Mouse (Mus musculus) thymus, postnatal 4 days (tissue): ENCODE results near the gene Ppef2.

Source experiments
- DNase-seq: peaks from one replicate; pipeline ENCODE4 v3.0.0; 2021

Ppef2 gene

GRCm38 (mm10) chr5:92183071-92183830 lies 72.8 kb downstream of the Ppef2 start:
- peak; percentile 72 for DNase-seq
